Mouse (Mus musculus) hindbrain, postnatal 0 days (tissue): ENCODE measurements around the gene Cbx1. TPM values are rescaled to one million over a fixed set of nuclear protein-coding genes. Genes with fewer than 3 reads are reported as not detected.

Experiments used
- ATAC-seq: fragments of 200-750 bp; cut with Nextera tagmentation; 2 replicates; pipeline ENCODE4 v1.8.0; 2017; ENCODE audit warnings: mild to moderate bottlenecking, moderate TSS enrichment, moderate library complexity
- DNase-seq: peaks from one replicate; pipeline ENCODE4 v3.0.0-alpha.2; 2015; ENCODE audit warnings: low spot score
- H3K27ac ChIP-seq: fragments of 300-500 bp; sonication (generic); 2 replicates; pipeline ENCODE4 v1.5.1; 2014; ENCODE audit warnings: mild to moderate bottlenecking
- H3K27me3 ChIP-seq: fragments of 300-500 bp; sonication (generic); 2 replicates; pipeline ENCODE4 v1.6.1; 2014; ENCODE audit warnings: low read length, mixed read lengths; ENCODE audit not compliant: insufficient read depth
- H3K36me3 ChIP-seq: fragments of 300-500 bp; sonication (generic); 2 replicates; pipeline ENCODE4 v1.6.1; 2014; ENCODE audit warnings: low read length, mixed read lengths; ENCODE audit not compliant: insufficient read depth
- H3K4me1 ChIP-seq: fragments of 300-500 bp; sonication (generic); 2 replicates; pipeline ENCODE4 v1.6.1; 2014; ENCODE audit warnings: antibody characterized with exemption, low read length, mixed read lengths; ENCODE audit not compliant: insufficient read depth
- H3K4me2 ChIP-seq: fragments of 300-500 bp; sonication (generic); 2 replicates; pipeline ENCODE4 v1.6.1; 2014; ENCODE audit warnings: low read depth, mild to moderate bottlenecking, low read length, moderate library complexity, mixed read lengths
- H3K4me3 ChIP-seq: fragments of 300-500 bp; sonication (generic); 2 replicates; pipeline ENCODE4 v1.5.1; 2014; ENCODE audit warnings: low read length
- H3K9ac ChIP-seq: fragments of 300-500 bp; sonication (generic); replicated peaks from 2 replicates; pipeline ENCODE4 v1.6.1; 2014; ENCODE audit warnings: mild to moderate bottlenecking, low read length, moderate library complexity, mixed read lengths
- H3K9me3 ChIP-seq: fragments of 300-500 bp; sonication (generic); 2 replicates; pipeline ENCODE4 v1.6.1; 2016; ENCODE audit warnings: low read length, mixed read lengths
- CTCF ChIP-seq: IDR thresholded peaks from 2 replicates; pipeline ENCODE4 v1.5.1; 2016; ENCODE audit warnings: antibody characterized with exemption, control low read depth, low read depth
- WGBS: fragments of 180-500 bp; shearing (Covaris S2); extraction: QIAGEN DNeasy Blood & Tissue Kit; methylation state at CpG from one replicate; pipeline ENCODE4 v1.1.7; 2014; 5-methylcytosine and 5-hydroxymethylcytosine counted together
- polyA plus RNA-seq: library from polyadenylated mRNA; unstranded; fragments of >200 nt; fragmentation: Nextera tagmentation; extraction: Ambion mirVana; gene quantifications from 2 replicates; pipeline ENCODE4 v1.2.1, GENCODE M21; 2015
- total RNA-seq: library from RNA; depleted of rRNA; stranded (reverse); fragments of >200 nt; gene quantifications from 2 replicates; pipeline ENCODE4 v1.2.3, GENCODE M21; 2014

Gene Cbx1
- total and polyA plus RNA-seq, 2 experiments from 2014 or later: 23.1 to 57.2 TPM

- peaks cover 43% of the 10 kb centered on the region for H3K36me3 ChIP-seq
- H3K9me3 ChIP-seq: no peaks in the 10 kb centered on the region
- no peak for TF ChIP-seq CTCF
- no peak overlapping the region for H3K27ac ChIP-seq
- peaks cover 31% of the 10 kb centered on the region for H3K4me1 ChIP-seq
- no peak overlapping the region for H3K4me2 ChIP-seq
- no peak for ATAC-seq
- no peaks in the 10 kb centered on the region for H3K27me3 ChIP-seq
- no peak overlapping the region for H3K4me3 ChIP-seq
- DNase-seq: no peak
- WGBS: 92% methylated on average over 10 of the region's 10 CpGs
- no peak overlapping the region for H3K9ac ChIP-seq
Observed at GRCm38 (mm10) chr11:96821956-96822355, 33.0 kb downstream of the Cbx1 start.

GRCm38 (mm10) chr11:96822675-96823470 is 33.9 kb downstream of the Cbx1 start:
- no peak for TF ChIP-seq CTCF
- Histone ChIP-seq H3K27me3 (no peaks in the 10 kb centered on the region), H3K9me3 (no peaks in the 10 kb centered on the region), H3K4me2 (peak overlapping the region; percentile 82), H3K4me3 (peak overlapping the region; percentile 50), H3K9ac (peak overlapping the region; percentile 63), H3K27ac (no peak overlapping the region; the same call in 1 of the 2 replicates), H3K36me3 (peaks cover 37% of the 10 kb centered on the region), H3K4me1 (peaks cover 41% of the 10 kb centered on the region)
- ATAC-seq (no peak), DNase-seq (peak; percentile 9)
- 48% methylated on average over 4 of the region's 4 CpGs for WGBS

DNA sequence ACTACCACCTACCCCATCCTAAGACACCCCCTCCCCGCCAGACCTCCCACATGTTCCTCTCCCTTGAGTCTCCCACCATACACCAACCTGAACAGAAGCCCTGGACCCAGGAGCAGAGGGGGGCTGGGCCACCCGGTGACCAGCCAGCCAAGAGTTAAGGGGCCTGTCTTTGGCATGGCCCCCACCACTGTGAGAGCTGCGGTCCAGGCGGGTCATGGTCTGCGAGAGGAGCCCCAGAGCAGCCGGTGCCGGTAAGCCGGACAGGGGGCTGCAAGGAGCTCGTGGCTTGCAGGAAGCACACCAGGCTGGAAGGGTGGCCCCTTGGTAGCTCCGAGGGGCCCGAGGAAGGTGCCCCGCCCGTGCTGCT is 34.5 kb downstream of the Cbx1 start:
- H3K27ac ChIP-seq: peak overlapping the region; percentile 84
- H3K4me2 ChIP-seq: peak overlapping the region; percentile 82
- no peak for TF ChIP-seq CTCF
- peak overlapping the region; percentile 63 for H3K9ac ChIP-seq
- ATAC-seq: peak; percentile 7; the same call in 1 of the 2 replicates
- peak overlapping the region; percentile 50 for H3K4me3 ChIP-seq
- H3K9me3 ChIP-seq: no peaks in the 10 kb centered on the region
- WGBS: 7% methylated on average over 13 of the region's 13 CpGs
- DNase-seq: peak; percentile 3
- peaks cover 41% of the 10 kb centered on the region for H3K4me1 ChIP-seq
- peaks cover 32% of the 10 kb centered on the region for H3K36me3 ChIP-seq
- H3K27me3 ChIP-seq: no peaks in the 10 kb centered on the region

- Histone ChIP-seq H3K27ac (peak overlapping the region; percentile 84), H3K4me2 (peak overlapping the region; percentile 82), H3K36me3 (peaks cover 27% of the 10 kb centered on the region), H3K9me3 (no peaks in the 10 kb centered on the region), H3K27me3 (no peaks in the 10 kb centered on the region), H3K4me1 (peaks cover 46% of the 10 kb centered on the region), H3K9ac (peak overlapping the region; percentile 63), H3K4me3 (peak overlapping the region; percentile 50)
- DNase-seq (peak; percentile 95), ATAC-seq (peak; percentile 94)
- WGBS: 2% methylated on average over 22 of the region's 26 CpGs
- no peak for TF ChIP-seq CTCF
Observed at GRCm38 (mm10) chr11:96823880-96824782, 35.2 kb downstream of the Cbx1 start.

GRCm38 (mm10) chr11:96824783-96825495 is 36.0 kb downstream of the Cbx1 start:
- Histone ChIP-seq H3K27me3 (no peaks in the 10 kb centered on the region), H3K9me3 (no peaks in the 10 kb centered on the region), H3K27ac (peak overlapping the region; percentile 84), H3K4me2 (peak overlapping the region; percentile 82), H3K36me3 (peaks cover 19% of the 10 kb centered on the region), H3K4me3 (peak overlapping the region; percentile 50; the same call in 1 of the 2 replicates), H3K9ac (peak overlapping the region; percentile 63), H3K4me1 (peaks cover 46% of the 10 kb centered on the region)
- ATAC-seq: no peak
- 24% methylated on average over 7 of the region's 7 CpGs for WGBS
- TF ChIP-seq CTCF: no peak
- peak; percentile 68 for DNase-seq

DNA sequence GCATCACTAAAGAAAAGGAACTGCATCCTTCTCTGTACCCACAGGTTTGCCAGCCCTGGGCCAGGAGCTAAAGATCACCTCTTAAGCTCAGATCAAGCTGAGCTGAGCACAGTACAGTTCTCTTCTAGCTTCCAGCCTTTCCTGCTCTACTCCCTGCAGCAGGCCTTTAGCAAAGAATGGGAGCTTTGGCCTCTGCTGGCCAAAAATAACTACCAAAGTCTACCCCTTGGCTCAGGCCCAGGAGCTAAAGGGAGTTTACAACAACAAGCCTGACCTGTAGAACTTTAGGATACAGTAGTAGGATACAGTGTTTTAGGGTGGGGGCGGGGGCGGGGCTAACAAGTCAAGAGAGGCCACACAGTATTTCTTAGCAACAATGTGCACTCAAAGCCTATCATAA is 37.6 kb downstream of the Cbx1 start:
- Histone ChIP-seq H3K4me2 (peak overlapping the region; percentile 82), H3K9me3 (no peaks in the 10 kb centered on the region), H3K4me1 (peaks cover 46% of the 10 kb centered on the region), H3K4me3 (0 out of 2 replicates have a peak overlapping the region, but pooled peaks have one; percentile 2), H3K27me3 (no peaks in the 10 kb centered on the region), H3K36me3 (peaks cover 3% of the 10 kb centered on the region; the same call in 1 of the 2 replicates), H3K27ac (peak overlapping the region; percentile 41; the same call in 1 of the 2 replicates), H3K9ac (peak overlapping the region; percentile 24; the same call in 1 of the 2 replicates)
- WGBS: 89% methylated on average over 2 of the region's 2 CpGs
- ATAC-seq (no peak), DNase-seq (no peak)
- no peak for TF ChIP-seq CTCF
